Mouse (Mus musculus) cerebellum, adult 11-12 months (tissue): ENCODE data around the gene 4930415O20Rik.

Source experiments
- DNase-seq: peaks from one replicate; pipeline ENCODE4 v3.0.0; 2022

The 4930415O20Rik gene

GRCm38 (mm10) chr15:98633822-98634470 lies 63.1 kb downstream of the 4930415O20Rik start:
- peak; percentile 53 for DNase-seq

GRCm38 (mm10) chr15:98634541-98635081 lies 63.8 kb downstream of the 4930415O20Rik start:
- peak; percentile 79 for DNase-seq

- no peak for DNase-seq
Observed at GRCm38 (mm10) chr15:98635291-98635841, 64.6 kb downstream of the 4930415O20Rik start.

- DNase-seq, result no peak
Observed at GRCm38 (mm10) chr15:98636517-98636916, 65.7 kb downstream of the 4930415O20Rik start.

- no peak for DNase-seq
Observed at GRCm38 (mm10) chr15:98637155-98637554, 66.4 kb downstream of the 4930415O20Rik start.
